Mouse (Mus musculus): ENCODE measurements around the gene Il27ra. TPM values are rescaled to one million over a fixed set of nuclear protein-coding genes. Genes with fewer than 3 reads are reported as not detected.

The Il27ra gene
- 0.14 and 0.33 TPM in 2 replicates for polyA plus RNA-seq (2016; fragmentation: Nextera tagmentation; extraction: Ambion mirVana)

- 4% methylated on average over 40 of the region's 40 CpGs for WGBS
- peak; percentile 60 for ATAC-seq (ENCODE audit: low FRiP score)
- Histone ChIP-seq H3K4me2 (replicated peaks) (peak within 1 kb of the TSS; percentile 55), H3K36me3 (no peaks in the 10 kb centered on the region), H3K27ac (no peak within 1 kb of the TSS), H3K9me3 (replicated peaks) (no peaks in the 10 kb centered on the region), H3K4me3 (peak within 1 kb of the TSS; percentile 30), H3K27me3 (peaks cover 81% of the 10 kb centered on the region), H3K9ac (peak within 1 kb of the TSS; percentile 33; the same call in 1 of the 2 replicates), H3K4me1 (peaks cover 17% of the 10 kb centered on the region)
Measured at GRCm38 (mm10) chr8:84042066-84042947, at the start of gene Il27ra. Gene Il27ra, minus strand, starts transcription at chr8:84042589.

- H3K9me3 ChIP-seq (replicated peaks) = no peaks in the 10 kb centered on the region
- no peak overlapping the region for H3K4me2 ChIP-seq (replicated peaks)
- no peaks in the 10 kb centered on the region for H3K4me1 ChIP-seq
- no peak overlapping the region for H3K27ac ChIP-seq
- H3K27me3 ChIP-seq = no peaks in the 10 kb centered on the region
- no peak for ATAC-seq (ENCODE audit: low FRiP score)
- 89% methylated on average over 8 of the region's 8 CpGs for WGBS
- no peak overlapping the region for H3K4me3 ChIP-seq
- peaks cover 74% of the 10 kb centered on the region for H3K36me3 ChIP-seq
- H3K9ac ChIP-seq = no peak overlapping the region
Measured at GRCm38 (mm10) chr8:84090585-84090984, 48.2 kb upstream of the Il27ra start.

GRCm38 (mm10) chr8:84089277-84089676 is 46.9 kb upstream of the Il27ra start:
- Histone ChIP-seq H3K4me2 (replicated peaks) (no peak overlapping the region), H3K36me3 (peaks cover 65% of the 10 kb centered on the region), H3K9ac (no peak overlapping the region), H3K27ac (no peak overlapping the region), H3K4me1 (peaks cover 5% of the 10 kb centered on the region), H3K27me3 (no peaks in the 10 kb centered on the region), H3K4me3 (no peak overlapping the region), H3K9me3 (replicated peaks) (no peaks in the 10 kb centered on the region)
- 79% methylated on average over 9 of the region's 9 CpGs for WGBS
- ATAC-seq (ENCODE audit: low FRiP score) = no peak

DNA sequence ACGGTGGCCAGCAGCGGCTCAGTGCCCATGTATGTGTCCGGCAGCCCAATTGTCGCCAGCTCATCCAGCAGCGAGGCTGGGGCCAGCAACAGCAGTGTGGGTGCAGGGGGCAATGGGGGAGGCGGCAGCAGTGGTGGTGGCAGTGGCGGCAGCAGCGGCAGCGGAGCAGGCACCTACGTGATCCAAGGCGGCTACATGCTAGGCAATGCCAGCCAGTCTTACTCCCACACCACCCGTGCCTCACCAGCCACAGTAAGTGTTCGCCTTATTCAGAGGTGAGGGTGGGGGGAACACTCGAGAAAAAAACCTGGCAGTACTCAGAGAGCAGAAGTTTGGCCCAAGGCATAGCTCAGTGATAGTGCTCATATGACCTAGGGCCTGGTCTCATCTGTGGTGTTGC is 45.4 kb upstream of the Il27ra start:
- Histone ChIP-seq H3K4me1 (peaks cover 8% of the 10 kb centered on the region), H3K9ac (no peak overlapping the region), H3K36me3 (peaks cover 61% of the 10 kb centered on the region), H3K4me2 (replicated peaks) (no peak overlapping the region), H3K9me3 (replicated peaks) (no peaks in the 10 kb centered on the region), H3K27me3 (no peaks in the 10 kb centered on the region; the same call in 1 of the 2 replicates), H3K4me3 (no peak overlapping the region), H3K27ac (no peak overlapping the region)
- 97% methylated on average over 14 of the region's 14 CpGs for WGBS
- ATAC-seq (ENCODE audit: low FRiP score) = no peak

GRCm38 (mm10) chr8:84087156-84087555 is 44.8 kb upstream of the Il27ra start:
- no peaks in the 10 kb centered on the region for H3K9me3 ChIP-seq (replicated peaks)
- H3K27me3 ChIP-seq = no peaks in the 10 kb centered on the region; the same call in 1 of the 2 replicates
- H3K27ac ChIP-seq = no peak overlapping the region
- ATAC-seq (ENCODE audit: low FRiP score) = no peak
- H3K4me2 ChIP-seq (replicated peaks) = no peak overlapping the region
- H3K36me3 ChIP-seq = peaks cover 61% of the 10 kb centered on the region
- peaks cover 8% of the 10 kb centered on the region for H3K4me1 ChIP-seq
- no peak overlapping the region for H3K4me3 ChIP-seq
- 92% methylated on average over 7 of the region's 7 CpGs for WGBS
- no peak overlapping the region for H3K9ac ChIP-seq

DNA sequence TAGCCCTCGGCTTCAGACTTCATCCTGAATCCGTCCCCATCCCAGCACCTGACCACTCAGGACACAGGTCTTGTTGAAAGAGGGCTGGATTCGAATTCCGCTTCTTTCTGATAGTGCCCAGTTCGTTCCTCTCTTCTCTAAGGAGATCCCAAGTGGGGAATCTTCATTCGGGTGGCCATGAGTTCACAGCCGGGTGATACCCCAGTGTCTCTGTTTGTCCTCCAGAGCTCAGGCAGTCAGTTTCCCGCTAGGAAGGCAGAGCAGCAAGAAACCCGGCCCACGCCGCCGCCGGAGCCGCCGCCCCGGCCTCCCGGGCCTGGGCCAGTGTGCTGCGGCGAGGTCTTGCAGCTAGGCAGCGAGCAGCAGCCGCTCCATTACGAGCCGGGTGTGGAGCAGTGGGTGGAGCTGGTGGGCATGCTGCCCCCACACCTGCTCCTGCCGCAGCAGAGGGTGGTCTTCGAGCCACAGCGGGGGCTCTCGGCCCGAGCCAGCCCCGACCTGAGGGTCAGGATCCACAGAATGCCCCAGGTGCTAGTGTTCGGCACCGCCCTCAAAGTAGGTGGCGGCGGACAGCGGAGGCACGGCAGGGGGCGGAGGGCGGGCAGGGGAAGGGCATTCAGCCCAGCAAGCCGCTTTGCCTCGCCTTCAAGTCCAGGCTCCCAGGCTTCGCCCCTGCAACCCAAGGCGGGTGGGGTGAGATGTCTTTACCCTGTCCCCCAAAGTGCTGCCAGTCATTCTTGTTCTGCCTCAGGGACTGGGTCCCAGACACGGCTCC is 42.1 kb upstream of the Il27ra start:
- H3K27me3 ChIP-seq = no peaks in the 10 kb centered on the region; the same call in 1 of the 2 replicates
- H3K4me3 ChIP-seq = no peak overlapping the region
- H3K4me1 ChIP-seq = peaks cover 8% of the 10 kb centered on the region
- no peak overlapping the region for H3K27ac ChIP-seq
- H3K9ac ChIP-seq = peak overlapping the region; percentile 45; the same call in 1 of the 2 replicates
- 30% methylated on average over 42 of the region's 42 CpGs for WGBS
- H3K9me3 ChIP-seq (replicated peaks) = no peaks in the 10 kb centered on the region
- peaks cover 65% of the 10 kb centered on the region for H3K36me3 ChIP-seq
- ATAC-seq (ENCODE audit: low FRiP score) = no peak; the same call in 1 of the 2 replicates
- H3K4me2 ChIP-seq (replicated peaks) = peak overlapping the region; percentile 26

DNA sequence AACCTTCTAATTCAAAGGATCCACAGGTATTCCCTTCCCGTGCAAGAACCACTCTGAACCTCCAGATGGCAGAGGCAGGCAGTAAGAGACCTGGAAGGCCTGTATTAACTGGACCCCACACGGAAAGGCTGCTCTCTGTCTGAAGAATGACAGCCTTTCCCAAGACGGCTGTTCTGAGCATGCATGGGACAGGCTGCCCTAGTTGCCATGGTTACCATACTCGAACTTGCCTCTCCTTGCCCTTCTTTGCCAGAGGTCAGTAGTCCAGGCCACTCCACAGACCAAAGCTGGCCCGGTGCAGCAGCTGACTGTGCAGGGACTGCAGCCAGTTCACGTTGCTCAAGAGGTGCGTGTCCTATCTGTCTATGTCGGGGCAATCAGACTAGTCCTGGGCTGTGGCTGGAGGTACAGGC is 41.4 kb upstream of the Il27ra start:
- no peak overlapping the region; the same call in 1 of the 2 replicates for H3K9ac ChIP-seq
- no peaks in the 10 kb centered on the region; the same call in 1 of the 2 replicates for H3K27me3 ChIP-seq
- WGBS = 26% methylated on average over 8 of the region's 8 CpGs
- 0 out of 2 replicates have a peak, but pooled peaks have one; percentile 35 for ATAC-seq (ENCODE audit: low FRiP score)
- no peak overlapping the region for H3K4me2 ChIP-seq (replicated peaks)
- peaks cover 67% of the 10 kb centered on the region for H3K36me3 ChIP-seq
- no peaks in the 10 kb centered on the region for H3K9me3 ChIP-seq (replicated peaks)
- H3K4me3 ChIP-seq = no peak overlapping the region
- no peak overlapping the region for H3K27ac ChIP-seq
- H3K4me1 ChIP-seq = peaks cover 8% of the 10 kb centered on the region

DNA sequence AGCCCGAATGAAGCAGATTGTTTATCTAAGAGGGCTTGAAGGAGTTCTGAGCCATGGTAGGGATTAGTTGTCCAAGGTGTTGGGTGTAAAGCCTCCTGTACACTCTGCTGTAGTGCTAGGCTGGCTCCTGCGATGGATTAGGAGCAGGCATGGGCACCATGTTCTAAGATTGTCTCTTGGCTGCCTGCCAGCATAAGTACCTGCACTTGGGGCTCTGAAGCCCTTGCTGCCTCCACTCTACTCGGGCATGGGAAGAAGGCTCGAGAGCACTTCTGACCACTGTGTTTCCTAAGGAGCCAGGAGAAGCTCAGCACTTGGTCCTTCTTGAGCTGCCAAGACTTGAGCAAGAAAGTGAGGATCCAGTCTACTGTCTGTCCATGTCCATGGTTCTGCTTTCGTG is 36.8 kb upstream of the Il27ra start:
- Histone ChIP-seq H3K9ac (no peak overlapping the region), H3K9me3 (replicated peaks) (no peaks in the 10 kb centered on the region), H3K4me1 (peaks cover 3% of the 10 kb centered on the region; the same call in 1 of the 2 replicates), H3K27ac (no peak overlapping the region), H3K4me3 (no peak overlapping the region), H3K4me2 (replicated peaks) (no peak overlapping the region), H3K36me3 (peaks cover 69% of the 10 kb centered on the region), H3K27me3 (no peaks in the 10 kb centered on the region; the same call in 1 of the 2 replicates)
- 87% methylated on average over 5 of the region's 5 CpGs for WGBS
- no peak for ATAC-seq (ENCODE audit: low FRiP score)

DNA sequence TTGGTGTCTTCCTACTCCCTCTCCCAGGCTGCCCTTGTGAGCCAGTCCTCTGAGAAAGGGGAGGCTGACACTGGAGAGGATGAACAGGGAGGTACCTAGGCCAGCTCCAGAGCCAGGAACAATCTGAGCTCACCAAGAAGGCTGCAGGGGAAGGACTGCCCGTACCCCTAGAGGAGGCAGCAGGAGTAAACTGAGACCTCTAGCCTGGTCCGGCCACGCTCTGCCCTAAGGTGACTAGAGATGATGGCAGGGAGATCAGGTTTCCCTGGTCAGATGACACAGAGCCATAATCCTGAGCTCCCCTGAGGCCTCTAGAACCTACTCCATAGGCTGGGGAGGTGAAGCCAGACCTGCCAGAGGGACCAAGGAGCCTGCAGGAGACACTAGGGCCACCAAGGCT is 34.5 kb upstream of the Il27ra start:
- H3K9me3 ChIP-seq (replicated peaks) = no peaks in the 10 kb centered on the region
- no peak overlapping the region for H3K4me3 ChIP-seq
- peaks cover 49% of the 10 kb centered on the region for H3K36me3 ChIP-seq
- no peak for ATAC-seq (ENCODE audit: low FRiP score)
- WGBS = 95% methylated on average over 3 of the region's 3 CpGs
- no peak overlapping the region for H3K27ac ChIP-seq
- no peak overlapping the region for H3K4me2 ChIP-seq (replicated peaks)
- peaks cover 19% of the 10 kb centered on the region for H3K4me1 ChIP-seq
- no peak overlapping the region for H3K9ac ChIP-seq
- no peaks in the 10 kb centered on the region for H3K27me3 ChIP-seq

GRCm38 (mm10) chr8:84076412-84076811 is 34.0 kb upstream of the Il27ra start:
- 100% methylated on average over 1 of the region's 1 CpGs for WGBS
- Histone ChIP-seq H3K9me3 (replicated peaks) (no peaks in the 10 kb centered on the region), H3K4me2 (replicated peaks) (no peak overlapping the region), H3K9ac (no peak overlapping the region), H3K27me3 (no peaks in the 10 kb centered on the region), H3K4me3 (no peak overlapping the region), H3K27ac (no peak overlapping the region), H3K4me1 (peaks cover 23% of the 10 kb centered on the region), H3K36me3 (peaks cover 47% of the 10 kb centered on the region)
- ATAC-seq (ENCODE audit: low FRiP score) = no peak

DNA sequence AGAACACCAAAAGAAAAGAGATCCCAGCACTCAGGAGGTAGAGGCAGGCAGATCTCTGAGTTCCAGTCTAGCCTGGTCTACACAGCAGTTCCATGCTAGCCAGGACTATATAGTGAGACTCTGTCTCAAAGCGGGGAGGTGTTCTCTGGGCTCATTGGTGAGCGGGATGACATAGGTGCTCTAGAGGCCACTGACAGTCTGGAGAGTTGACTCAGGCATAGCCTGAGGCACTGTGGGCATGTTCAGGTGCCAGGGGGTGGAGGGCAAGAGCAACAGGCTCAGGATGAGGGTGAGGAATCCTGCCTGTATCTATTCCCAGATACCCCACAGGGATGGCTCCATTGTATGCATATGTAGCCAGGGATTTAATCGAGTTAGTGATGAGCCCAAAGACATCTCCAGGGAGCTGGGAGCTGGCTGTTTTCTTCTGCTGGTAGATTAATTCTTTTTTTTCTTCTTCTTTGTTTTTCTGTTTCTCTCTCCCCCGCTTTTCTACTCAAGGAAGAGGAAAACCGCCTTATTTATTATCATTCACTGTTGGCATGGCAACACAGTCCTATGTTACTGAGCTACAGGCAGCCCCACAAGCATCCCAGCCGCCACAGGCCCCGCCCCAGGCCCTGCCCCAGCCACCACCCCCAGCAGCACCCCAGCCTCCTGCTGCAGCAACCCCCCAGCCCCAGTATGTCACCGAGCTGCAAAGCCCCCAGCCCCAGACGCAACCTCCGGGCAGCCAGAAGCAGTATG is 31.0 kb upstream of the Il27ra start:
- WGBS = 56% methylated on average over 10 of the region's 10 CpGs
- Histone ChIP-seq H3K27ac (peak overlapping the region; percentile 41), H3K27me3 (no peaks in the 10 kb centered on the region), H3K9me3 (replicated peaks) (no peaks in the 10 kb centered on the region), H3K4me3 (no peak overlapping the region), H3K4me2 (replicated peaks) (0 out of 2 replicates have a peak overlapping the region, but pooled peaks have one; percentile 13), H3K9ac (peak overlapping the region; percentile 32; the same call in 1 of the 2 replicates), H3K4me1 (peaks cover 42% of the 10 kb centered on the region), H3K36me3 (peaks cover 17% of the 10 kb centered on the region)
- peak; percentile 30; the same call in 1 of the 2 replicates for ATAC-seq (ENCODE audit: low FRiP score)

Measured in hindbrain, embryonic 12.5 days (tissue).